Mouse (Mus musculus): ENCODE data around the gene Lsm14a.

GRCm38 (mm10) chr7:34321119-34321518 is 72.0 kb downstream of the Lsm14a start:
- no peak for TF ChIP-seq CTCF (IDR thresholded peaks at IDR 0.05; ENCODE audit: low read depth)
- no peak for TF ChIP-seq EP300 (optimal IDR thresholded peaks at IDR 0.05)

All from stomach, postnatal 0 days (tissue).